Mouse (Mus musculus): ENCODE results near the gene Cldn1.

Gene Cldn1

DNA sequence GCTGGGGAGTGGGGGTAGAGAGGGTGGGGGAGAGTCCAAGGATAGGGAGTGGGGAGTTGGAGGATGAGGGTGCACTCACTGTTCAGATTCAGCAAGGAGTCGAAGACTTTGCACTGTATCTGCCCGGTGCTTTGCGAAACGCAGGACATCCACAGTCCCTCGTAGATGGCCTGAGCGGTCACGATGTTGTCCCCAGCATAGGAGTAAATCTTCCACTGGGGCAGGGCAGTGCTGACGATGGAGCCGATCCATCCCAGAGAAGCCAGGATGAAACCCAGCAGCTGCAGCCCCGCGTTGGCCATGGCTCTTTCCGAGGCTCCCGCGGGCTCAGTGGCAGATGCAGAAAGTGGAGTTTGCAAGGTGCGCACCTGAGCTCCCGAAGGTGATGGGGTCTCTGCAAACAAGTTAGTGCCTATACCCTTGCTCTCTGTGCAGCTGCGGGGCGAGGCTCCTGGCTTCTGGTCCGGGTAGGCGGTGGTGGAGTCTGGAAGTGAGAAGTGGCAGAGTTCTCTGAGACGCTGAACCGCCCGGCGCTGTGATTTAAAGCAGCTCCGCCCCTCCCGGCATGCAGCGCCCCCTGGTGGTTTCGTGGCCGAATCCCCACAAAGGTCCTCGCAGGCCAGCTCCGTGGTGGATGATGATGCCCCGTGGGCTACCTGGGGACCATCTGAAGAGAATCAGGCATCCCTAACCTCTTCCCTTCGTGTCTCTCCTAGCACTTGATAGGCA is at the start of gene Cldn1:
TSS of gene Cldn1 (minus strand) at position 517 of the 729 bp plus-strand sequence.
- DNase-seq (ENCODE audit: low read depth), result peak; percentile 17

DNA sequence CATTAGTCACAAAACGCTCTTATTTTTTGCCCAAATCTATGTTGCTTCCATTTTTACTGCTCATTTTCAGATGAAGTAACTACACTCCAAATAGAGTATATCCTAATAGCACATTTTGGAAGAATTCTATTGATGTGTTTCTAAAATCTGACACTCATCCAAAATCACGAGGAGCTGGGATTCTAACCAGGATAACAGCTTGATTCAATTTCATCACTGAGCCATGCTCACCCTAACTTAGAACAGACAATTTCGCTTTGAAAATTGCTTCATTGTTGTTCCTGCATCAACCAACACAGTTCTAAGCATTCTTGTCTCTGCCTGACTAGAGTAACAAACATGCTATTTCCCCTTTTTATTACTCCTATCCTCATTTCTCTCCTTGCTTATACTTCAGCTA is 47.0 kb upstream of the Cldn1 start:
- DNase-seq (ENCODE audit: low read depth), result no peak

DNA sequence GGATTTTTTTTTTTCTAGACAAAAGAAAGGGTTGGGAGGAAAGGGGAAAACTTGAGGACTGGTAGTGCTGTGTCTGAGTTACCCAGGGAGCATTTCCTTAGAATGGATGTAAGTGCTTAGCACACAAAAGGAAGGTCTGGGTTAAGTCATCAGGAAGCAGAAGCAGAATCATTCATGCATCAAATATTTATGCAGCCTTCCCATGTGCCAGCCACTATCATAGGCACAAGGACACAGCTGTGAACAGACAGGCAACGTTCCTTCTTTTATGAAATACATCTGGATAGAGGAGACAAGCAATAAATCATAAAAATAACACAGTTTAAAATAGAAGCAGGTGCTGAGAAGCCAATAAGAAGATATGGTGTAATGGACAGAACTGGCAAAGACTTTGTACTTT is 32.4 kb upstream of the Cldn1 start:
- no peak for DNase-seq (ENCODE audit: low read depth)

DNA sequence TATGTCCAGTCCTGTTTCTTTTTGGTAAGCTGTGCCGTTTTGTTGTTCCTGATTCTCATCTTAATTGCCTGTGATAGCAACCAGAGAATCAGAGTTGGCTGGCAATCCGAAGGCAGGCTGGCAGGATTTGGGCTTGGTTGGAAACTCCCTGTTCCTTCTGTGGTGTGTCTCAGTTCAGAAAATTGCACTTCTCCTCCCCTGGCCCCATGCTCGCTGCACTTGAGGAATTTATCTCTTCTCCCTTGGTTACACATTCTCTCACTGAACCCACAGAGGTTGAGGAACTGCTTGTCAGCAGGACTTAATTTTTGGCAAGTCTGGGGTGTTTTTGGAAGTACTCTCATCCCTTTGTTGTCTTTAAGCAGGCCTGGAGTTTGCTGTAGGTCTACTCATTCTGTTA is 29.3 kb upstream of the Cldn1 start:
- no peak for DNase-seq (ENCODE audit: low read depth)

DNA sequence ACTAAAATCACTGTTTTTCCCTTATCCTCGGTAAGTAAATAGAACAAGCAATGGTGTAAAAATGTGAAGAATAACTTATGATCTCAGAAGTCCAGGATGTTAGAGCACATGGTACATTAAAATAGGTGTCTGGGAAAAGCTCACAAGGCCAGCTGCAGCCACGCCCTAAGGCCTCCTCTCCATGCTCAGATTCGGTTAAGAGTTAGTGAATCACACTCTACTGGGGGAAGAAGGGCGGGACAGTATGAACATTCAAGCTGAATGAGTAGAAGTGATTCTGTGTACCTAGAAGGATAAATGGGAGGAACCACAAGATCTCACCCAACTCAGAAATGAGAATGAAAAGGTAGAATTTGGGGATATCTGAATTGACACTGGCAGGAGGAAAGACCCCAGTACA is 28.9 kb upstream of the Cldn1 start:
- DNase-seq (ENCODE audit: low read depth), result no peak

DNA sequence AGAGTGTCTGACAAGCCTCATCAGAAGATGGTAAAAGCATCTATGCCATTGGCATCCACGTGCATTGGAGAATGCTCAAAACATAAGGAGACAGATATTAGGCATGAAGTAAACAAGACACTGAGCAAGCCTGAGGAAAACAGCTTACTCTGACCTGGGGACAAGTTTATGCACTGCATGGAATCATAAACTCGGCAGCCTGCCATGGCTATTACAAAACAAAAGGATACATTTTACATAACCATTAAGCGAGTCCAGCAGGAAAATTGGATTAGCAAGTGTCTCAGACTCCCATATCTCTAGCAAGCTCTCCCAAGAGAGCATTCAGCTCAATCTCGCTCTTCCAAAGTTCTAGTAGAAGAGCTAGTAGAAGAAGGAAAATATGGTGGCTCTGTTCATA is 19.3 kb upstream of the Cldn1 start:
- no peak for DNase-seq (ENCODE audit: low read depth)

DNA sequence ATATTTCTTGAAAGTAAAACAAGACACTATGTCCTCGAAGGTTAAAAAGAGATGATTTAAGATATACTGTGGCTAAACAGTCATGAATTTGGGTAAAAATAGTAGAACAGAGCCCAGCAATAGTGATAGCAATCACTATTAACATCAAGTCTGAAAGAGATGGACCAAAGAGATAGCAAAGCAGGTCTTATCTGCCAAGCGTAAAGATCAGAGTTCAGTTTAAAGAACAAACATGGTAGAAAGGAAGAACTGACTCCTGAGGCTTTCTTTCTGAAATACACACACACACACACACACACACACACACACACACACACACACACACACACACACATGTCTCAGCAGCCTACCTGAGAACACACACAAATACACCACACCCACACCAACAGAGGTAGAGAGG is 14.5 kb upstream of the Cldn1 start:
- DNase-seq (ENCODE audit: low read depth), result no peak

DNA sequence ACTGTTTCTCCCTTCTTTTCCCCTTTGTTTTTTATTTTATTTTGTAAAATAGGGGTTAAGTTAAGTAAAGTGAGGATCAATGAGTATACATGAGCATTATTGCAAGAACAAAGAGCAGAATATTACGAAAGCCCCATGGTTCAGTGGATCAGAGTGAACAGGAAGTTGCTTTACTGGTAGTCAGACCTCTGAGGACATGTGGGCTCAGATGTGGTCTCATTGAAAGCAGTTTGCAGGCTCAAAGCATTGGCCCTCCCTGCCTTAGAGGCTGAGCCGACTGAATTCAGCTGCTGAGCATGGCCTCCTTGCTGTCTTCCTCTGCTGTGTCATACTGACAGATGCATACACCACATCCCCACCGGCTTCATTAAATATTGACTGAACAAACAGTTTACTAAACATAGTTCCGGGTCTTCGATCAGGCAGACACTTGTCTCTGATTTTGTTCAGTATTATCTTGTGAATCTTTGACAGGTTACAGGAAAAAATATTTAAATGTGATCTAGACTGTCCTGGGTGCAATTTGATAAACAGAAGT is 12.5 kb upstream of the Cldn1 start:
- no peak for DNase-seq (ENCODE audit: low read depth)

DNA sequence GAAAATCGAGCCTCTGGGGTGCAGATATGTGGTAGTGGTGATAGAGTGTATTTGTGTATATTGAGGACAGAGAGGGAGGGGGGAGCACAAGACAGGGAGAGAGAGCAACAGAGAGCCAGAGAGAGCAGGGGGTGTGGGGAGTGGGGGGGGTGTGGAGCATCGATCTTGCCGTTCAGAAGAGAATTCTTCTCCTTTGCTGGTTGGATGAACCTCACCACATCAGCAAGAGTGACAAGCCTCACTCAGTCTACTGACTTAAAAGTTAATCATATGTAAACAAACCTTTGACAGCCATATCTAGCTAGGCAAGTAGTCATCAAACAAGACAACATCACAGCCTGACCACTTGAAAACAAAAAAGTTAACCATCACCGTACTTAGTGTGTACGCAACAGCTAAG is 5.5 kb upstream of the Cldn1 start:
- DNase-seq (ENCODE audit: low read depth), result no peak

DNA sequence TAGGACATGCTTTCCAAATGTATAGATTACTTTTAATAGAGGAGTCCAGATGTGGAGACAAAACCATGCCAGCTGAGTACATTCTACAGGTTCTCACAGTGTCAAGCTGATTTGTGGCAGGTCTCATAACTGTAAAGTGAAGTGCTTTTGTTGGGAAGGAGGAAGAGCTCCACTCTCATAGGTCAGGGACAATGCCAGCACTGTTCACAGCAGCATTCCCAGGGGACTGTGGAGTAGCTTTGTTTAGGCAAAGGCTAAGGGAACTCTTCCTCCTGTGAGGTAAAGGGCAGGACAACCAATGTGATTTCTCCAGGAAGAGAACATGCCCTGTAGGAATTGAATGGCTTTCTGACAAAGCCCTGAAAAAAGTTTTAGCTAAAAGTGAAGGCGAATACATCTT is 1.5 kb downstream of the Cldn1 start:
- no peak for DNase-seq (ENCODE audit: low read depth)

DNA sequence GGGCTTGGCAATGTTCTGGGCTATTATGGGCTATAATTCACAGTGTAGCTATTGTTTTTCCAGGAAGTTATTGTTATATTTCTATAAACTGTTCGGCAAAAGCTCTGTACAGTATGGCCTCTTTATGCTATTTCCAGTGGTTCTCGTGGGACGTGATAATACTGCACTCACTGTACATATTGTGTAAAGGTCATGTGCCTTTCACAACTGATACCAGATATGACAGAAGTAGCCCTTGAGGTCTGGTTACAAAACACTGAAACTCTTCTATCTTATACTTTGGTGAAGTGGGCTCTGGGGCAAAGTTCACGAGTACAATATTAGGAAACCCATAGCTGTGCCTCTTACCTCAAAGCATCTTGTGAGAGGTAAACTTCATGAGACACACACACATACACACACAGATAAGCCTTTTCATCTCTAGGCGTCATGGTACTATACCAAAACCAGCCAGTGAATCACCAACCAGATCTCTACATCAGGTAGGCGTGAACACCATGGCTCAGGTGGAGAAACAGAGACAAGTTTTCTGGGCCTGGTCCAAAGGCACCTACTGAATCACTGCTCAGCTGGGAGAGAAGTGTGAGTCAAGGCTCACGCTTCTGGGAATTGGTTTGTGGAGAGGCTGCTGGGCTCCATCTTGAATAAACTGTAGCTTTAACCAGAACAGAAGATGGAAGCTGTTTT is 2.5 kb downstream of the Cldn1 start:
- no peak for DNase-seq (ENCODE audit: low read depth)

DNA sequence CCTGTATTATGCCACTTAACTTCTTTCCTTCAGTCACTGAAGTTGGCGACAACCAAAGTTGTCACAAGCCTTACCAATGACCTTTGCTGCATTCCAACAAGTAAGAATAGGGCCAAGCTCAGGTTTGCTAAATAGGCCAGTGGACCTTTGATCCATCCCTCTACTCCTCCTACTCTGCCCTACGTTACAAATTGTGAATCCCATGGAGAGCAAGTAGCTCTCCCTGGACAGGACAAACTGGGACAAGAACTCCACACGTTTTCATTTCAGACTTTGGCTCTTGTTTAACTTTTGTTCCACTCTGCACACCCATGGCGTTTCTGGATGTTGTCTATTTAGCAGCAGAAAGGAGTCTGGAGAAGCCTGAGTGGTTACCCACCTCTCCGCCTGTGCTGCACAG is 3.5 kb downstream of the Cldn1 start:
- no peak for DNase-seq (ENCODE audit: low read depth)

DNA sequence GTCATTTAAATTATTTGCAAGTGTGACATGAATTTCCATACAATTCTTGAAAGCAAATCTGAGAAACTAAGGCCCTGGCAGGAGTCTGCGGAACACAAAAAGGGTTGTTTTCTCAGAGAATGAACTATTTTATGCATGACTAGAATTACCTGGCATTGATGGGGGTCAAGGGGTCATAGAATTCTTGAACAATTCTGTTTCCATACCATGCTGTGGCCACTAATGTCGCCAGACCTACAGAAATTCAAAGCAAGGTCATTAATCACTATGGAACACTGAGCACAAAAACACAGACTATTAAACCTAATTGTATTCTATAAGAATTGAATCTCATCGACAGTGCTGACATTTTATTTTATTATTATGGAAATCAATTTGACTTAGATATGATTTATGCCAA is 10.9 kb downstream of the Cldn1 start:
- DNase-seq (ENCODE audit: low read depth), result no peak

DNA sequence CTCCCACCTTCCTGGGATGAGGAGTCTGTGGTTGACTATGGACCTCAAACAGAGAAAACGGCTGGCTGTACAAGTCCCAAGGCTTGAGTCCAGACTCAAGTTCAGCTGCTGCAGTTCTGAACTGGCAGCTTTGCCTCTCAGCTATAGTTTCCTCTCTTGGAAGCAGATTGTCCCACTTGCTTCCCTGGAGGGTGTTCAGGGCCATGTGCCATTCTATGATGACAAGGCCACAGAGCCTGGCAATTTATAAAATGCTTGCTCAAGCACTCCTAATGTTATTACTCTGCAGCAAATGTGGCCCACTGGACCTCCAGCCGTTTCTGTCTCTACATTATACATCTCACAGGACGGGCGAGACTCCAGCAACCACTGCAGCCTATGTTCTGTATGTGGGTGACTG is 12.0 kb downstream of the Cldn1 start:
- no peak for DNase-seq (ENCODE audit: low read depth)

DNA sequence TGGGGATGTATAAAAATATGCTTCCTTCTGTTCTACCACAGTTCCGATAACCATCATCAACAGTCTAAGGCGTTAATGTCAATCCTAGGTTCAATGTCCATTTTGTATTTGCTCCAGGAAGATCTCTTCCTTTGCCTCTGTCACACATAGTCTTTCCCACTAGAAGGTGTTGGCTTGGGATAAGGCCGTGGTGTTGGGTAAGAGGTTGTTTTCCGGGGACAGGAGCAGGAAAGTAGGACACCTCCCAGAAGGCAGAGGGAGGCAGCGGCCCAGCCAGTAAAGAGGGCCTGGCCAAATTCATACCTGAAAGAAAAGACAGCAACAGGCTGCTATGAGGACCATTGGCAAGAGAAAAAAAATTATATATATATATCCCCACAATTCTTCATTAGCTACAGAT is 12.7 kb downstream of the Cldn1 start:
- DNase-seq (ENCODE audit: low read depth), result no peak

DNA sequence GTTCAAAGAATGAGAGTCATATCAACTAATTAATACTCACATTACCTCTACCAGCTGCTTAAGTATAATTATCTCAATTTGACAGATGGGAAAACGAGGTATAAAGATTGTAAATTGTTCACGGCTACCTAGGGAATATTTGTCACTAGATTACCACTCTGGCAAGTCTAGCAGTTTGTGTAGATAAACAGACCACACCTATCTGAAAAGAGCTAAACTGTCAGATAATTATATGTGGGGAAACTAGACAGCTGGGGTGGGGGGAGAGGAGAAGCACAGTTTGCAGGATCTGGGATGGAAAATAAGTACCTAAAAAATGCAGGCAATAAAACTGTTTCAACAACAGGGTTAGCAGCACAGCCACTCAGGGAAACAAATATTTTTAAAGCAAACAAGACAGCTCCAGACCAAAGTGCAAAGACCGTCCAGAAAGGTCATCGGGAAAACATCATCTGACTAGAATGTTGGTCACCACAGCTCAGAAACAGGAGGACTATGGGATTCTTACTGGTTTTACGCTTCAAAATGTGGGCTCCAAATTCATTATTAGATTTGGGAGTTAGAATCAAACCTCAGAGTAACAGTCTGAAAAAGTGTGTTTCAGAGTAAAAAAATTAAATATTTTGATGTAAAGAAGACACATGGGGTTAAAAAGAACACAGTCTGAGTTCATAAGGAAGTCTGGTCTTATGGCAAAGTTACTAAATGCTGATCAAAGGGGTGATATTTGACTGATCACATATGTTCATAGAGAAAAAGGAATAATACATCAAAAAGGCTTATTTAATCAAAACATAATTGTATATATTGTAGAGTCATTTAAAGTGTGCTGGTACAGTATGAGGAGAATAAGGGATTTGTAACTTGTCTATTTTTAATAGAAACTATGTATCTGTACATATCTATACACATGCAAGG is 13.5 kb downstream of the Cldn1 start:
- no peak for DNase-seq (ENCODE audit: low read depth)

DNA sequence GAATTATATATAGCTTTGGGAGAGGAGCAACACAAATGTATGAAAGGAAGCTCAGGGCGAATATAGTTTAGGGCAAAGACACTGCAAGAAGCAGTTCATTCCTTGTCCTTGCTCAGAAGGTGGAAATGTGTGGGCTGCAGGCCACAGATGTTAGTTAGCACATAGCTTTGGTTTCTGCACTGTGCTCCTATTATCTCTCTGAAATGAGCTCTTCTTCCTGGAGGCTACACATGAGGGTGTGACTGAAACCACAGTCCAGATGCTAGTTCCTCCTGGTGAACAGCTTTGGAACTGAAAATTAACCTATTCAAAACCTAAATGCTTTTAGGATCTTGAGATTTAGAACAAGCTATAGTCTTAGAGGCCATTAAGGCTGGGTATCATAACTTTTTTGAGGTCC is 16.1 kb downstream of the Cldn1 start:
- DNase-seq (ENCODE audit: low read depth), result no peak

DNA sequence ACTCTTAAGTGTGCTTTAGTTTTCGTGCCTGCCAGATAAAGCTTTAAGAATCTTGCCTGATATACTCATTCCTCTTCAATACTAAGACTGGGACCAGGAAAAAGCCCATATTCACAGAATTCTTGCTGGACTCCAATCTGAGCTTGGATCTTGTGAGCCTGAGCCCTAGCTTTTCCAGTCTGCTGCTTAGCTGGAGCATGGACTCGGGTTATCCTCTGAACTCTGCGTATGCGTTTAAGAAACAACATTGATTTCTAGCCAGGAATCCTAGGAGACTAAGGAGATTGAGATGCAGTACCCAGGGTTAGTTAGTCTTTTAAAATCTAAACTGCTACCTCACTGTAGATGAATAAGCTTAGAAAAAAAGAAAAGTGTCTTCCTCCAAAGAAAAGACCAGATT is 20.9 kb downstream of the Cldn1 start:
- no peak for DNase-seq (ENCODE audit: low read depth)

DNA sequence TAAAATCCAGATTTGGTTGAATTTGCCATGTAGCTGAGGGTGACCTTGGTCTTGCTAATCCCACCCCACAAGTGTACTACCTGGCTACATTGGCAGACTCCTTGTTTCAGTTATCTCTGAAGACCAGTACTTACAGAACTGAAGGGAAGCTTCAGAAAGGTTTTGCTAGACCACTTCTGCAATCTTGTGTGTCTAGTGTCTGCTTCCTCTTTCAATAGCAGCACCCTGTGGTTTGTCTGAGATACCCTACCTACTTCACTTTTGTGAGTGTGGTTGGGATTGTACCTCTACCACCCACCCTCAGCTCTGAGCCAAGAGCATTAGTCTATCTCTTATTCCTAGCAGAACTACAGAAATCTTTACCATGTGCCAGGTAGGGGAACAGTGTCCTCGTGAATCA is 22.8 kb downstream of the Cldn1 start:
- DNase-seq (ENCODE audit: low read depth), result no peak

DNA sequence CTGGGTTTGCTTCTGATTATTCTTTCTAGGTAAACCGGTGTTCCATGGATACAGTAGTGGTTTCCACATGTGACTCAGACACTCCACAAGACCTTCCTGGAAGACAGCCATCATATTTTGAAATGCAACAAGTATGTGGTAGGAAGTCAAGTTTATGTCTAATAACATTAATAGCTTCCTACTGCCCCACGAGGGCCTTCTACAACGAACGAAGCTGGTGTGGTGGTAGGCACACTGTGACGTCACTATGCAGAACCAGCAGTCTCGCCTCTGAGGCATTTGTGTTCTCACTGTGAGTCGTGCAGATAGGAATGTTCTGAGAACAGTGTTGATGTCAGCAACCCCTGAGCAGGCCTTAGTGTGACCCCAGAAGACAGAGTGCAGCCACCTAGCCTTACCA is 55.4 kb downstream of the Cldn1 start:
- no peak for DNase-seq (ENCODE audit: low read depth)

DNA sequence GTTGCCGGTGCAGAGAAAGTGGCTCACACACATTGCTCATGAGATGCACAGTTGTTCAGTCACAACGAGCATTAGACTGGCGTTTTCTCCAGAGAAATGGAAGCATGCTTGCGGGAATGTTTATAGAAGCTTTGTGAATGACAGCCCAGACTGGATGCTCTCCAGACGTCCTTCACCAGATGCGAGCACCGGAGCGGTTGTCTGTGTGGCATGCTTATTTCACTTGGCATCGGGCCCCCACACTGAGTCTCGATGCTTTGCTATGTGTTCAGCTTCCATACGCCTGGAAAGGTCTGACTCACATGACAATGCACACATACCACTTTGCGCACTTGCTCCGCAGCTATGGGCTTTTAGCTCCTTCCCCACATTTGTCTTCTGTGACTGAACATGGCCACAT is 56.8 kb downstream of the Cldn1 start:
- DNase-seq (ENCODE audit: low read depth), result no peak

DNA sequence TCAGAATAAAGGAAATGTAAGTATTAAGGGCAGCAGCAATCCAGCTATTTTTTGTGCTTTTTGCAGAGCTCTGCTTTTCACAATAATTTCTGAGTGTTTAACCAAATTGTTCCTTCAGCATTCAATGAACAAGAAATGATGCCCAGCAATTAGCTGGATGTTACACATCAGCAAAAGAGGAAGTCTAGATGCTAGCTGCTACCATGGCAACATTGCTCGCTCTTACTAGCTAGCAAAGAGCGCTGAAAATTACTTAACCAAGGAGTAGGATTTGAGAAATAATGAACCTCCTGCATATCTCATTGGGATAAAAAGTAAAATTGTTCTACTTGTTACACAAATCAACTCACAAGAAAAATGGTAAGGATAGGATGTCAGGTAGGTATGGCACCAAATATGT is 62.2 kb downstream of the Cldn1 start:
- no peak for DNase-seq (ENCODE audit: low read depth)

All from c-Kit-positive CD71-positive TER-119-negative erythroid progenitor cells, embryonic 14.5 days (primary cell).